Mouse (Mus musculus) erythroblast, embryonic 14.5 days (primary cell): ENCODE measurements around the gene Smug1.

Experiments used
- GATA1 ChIP-seq: IDR thresholded peaks from 2 replicates; pipeline ENCODE4 v1.6.1; 2012; ENCODE audit warnings: low read length, inconsistent platforms, mixed read lengths
- TAL1 ChIP-seq: IDR thresholded peaks from 3 replicates; pipeline ENCODE4 v1.6.1; 2012; ENCODE audit warnings: low read length, inconsistent platforms, mixed read lengths

- no peak for TF ChIP-seq GATA1
- TF ChIP-seq TAL1 = no peak
Measured at GRCm38 (mm10) chr15:103183135-103183534, 16.2 kb upstream of the Smug1 start.
